Mouse (Mus musculus) thymus, postnatal 0 days (tissue): Measurements from ENCODE around the gene Med23. TPM values are rescaled to one million over a fixed set of nuclear protein-coding genes. Genes with fewer than 3 reads are reported as not detected.
A peak's percentile ranks its signal among the peaks of the same experiment; 100 is the strongest.

ENCODE experiments used
- DNase-seq: peaks from one replicate; pipeline ENCODE4 v3.0.0-alpha.2; 2015; ENCODE audit warnings: low spot score
- microRNA-seq: library from miRNA; unstranded; fragments of <30 nt; microRNA quantifications from one replicate; pipeline ENCODE4, GENCODE M21; 2016; ENCODE audit warnings: borderline number of aligned reads
- polyA plus RNA-seq: library from polyadenylated mRNA; unstranded; fragments of >200 nt; fragmentation: Nextera tagmentation; extraction: Ambion mirVana; gene quantifications from 2 replicates; pipeline ENCODE4 v1.2.1, GENCODE M21; 2015

The Med23 gene
- polyA plus RNA-seq, 1 experiment from 2014 or later, result 12.2 TPM

DNA sequence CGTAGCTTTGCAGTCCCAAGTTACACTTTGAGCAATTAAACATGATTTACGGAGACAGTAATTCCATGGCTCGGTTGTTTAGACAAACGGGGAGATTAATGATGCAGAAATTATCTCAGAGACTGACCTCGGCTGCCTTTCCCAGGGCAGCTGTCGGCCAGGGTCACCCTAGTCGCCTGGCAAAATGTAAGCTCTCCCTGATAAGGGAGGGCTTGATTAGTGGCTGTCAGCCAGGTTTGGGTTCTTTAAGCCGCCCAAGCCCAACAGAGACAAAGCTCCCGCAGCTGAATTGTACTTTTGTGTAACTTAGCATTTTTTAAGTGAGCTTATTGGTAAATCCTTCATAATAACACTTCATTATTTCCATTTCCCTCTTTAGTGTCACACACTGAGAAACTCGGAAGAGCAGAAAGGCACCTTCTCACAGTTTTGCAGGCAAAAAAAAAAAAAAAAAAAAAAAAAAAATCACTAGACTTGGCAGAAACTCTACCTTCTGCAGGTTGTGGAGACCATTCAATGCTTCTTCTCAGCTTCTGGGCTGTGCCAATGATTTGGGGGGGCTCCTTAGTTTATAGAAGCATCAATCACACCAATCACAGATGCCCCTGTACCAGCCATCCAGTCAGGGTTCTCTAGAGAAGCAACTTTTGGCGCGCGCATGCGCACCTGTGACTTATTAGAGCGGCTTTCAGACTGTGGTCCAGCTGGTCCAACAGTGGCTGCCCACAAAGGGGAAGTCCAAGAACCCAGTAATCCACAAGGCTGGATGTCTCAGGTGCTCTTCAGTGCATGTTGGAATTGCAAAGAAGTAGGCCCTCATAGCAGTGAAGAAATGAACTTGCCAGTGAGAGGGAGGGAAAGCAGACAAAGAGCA, 89.5 kb downstream of the Med23 start:
- no peak for DNase-seq

DNA sequence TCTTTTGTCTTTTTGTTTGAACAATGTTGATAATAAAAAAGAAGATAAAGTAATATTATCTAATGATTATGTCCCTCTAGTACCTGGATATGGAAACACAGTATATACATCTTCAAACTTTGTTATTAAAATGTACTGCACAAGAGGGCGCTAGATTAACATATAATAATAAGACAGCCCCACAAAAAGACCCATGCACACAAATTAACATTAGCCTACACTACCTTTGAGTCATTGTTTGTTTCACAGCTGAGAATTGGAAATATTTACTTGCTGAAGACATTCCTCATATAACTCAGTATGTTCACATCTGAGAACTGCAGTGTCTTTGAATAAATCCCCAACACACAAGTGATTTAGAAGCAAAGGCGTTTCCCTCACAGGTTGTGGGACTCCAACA, 91.3 kb downstream of the Med23 start:
- DNase-seq, result peak; percentile 63

DNA sequence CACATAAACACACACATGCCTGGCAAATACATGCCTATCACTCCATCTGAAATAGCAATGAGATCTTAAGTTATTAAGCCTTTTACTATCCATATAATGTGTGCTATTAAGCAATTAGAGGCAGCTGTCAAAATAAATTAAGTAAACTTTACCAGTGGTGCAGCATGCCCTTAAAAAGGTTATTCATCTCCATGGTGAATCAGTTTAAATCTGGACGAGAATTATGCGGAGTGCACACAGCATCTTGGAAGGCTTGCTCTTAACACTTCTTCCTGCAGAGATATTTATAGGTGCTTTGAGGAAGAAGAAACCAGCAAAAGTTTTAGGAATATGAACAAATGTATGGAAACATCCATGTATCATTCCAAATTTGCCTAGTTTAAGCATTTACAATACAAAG, 92.1 kb downstream of the Med23 start:
- DNase-seq, result no peak

Small RNA genes within 50 kb of the gene (microRNA-seq; reads per million reads assigned to microRNA genes)
- gene Mir6905, result not detected

Other genes starting within 250 kb of the Med23 start
- 0.86 and 1.1 TPM in 2 replicates for gene Enpp1, start 157.8 kb upstream of the Med23 start, polyA plus RNA-seq
- gene Enpp3, start 27.2 kb upstream of the Med23 start, polyA plus RNA-seq, result 1.3 and 1.4 TPM in 2 replicates
- gene Arg1, start 57.5 kb downstream of the Med23 start, polyA plus RNA-seq, result 3.4 and 9.2 TPM in 2 replicates